Mouse (Mus musculus) retina, postnatal 1 day (tissue): Measurements from ENCODE around the gene Exoc3l2.

Source experiments
- DNase-seq: peaks from one replicate; pipeline ENCODE4 v3.0.0-alpha.2; 2012

The Exoc3l2 gene

GRCm38 (mm10) chr7:19462884-19463381 lies at the start of gene Exoc3l2:
Gene Exoc3l2, plus strand, starts transcription at chr7:19463331.
- DNase-seq = no peak

GRCm38 (mm10) chr7:19413525-19413924 lies 49.6 kb upstream of the Exoc3l2 start:
- no peak for DNase-seq

- no peak for DNase-seq
These were observed 46.5 kb upstream of the Exoc3l2 start for GRCm38 (mm10) chr7:19416590-19416989.

- DNase-seq = no peak
These were observed 43.0 kb upstream of the Exoc3l2 start for GRCm38 (mm10) chr7:19420121-19420520.

- DNase-seq = peak; percentile 95
These were observed 42.1 kb upstream of the Exoc3l2 start for GRCm38 (mm10) chr7:19420821-19421636.

- no peak for DNase-seq
These were observed 40.0 kb upstream of the Exoc3l2 start for GRCm38 (mm10) chr7:19423083-19423482.

GRCm38 (mm10) chr7:19424051-19424450 lies 39.1 kb upstream of the Exoc3l2 start:
- DNase-seq = no peak

GRCm38 (mm10) chr7:19426349-19426748 lies 36.8 kb upstream of the Exoc3l2 start:
- DNase-seq = peak; percentile 21

- DNase-seq = no peak
These were observed 36.2 kb upstream of the Exoc3l2 start for GRCm38 (mm10) chr7:19426888-19427287.

- no peak for DNase-seq
These were observed 35.0 kb upstream of the Exoc3l2 start for GRCm38 (mm10) chr7:19427999-19428650.

GRCm38 (mm10) chr7:19429726-19430125 lies 33.4 kb upstream of the Exoc3l2 start:
- peak; percentile 71 for DNase-seq

- no peak for DNase-seq
These were observed 32.7 kb upstream of the Exoc3l2 start for GRCm38 (mm10) chr7:19430402-19430801.

- DNase-seq = no peak
These were observed 30.7 kb upstream of the Exoc3l2 start for GRCm38 (mm10) chr7:19432475-19432874.

- DNase-seq = no peak
These were observed 26.9 kb upstream of the Exoc3l2 start for GRCm38 (mm10) chr7:19436276-19436675.

GRCm38 (mm10) chr7:19437048-19437447 lies 26.1 kb upstream of the Exoc3l2 start:
- DNase-seq = no peak

GRCm38 (mm10) chr7:19441448-19442091 lies 21.6 kb upstream of the Exoc3l2 start:
- no peak for DNase-seq

- peak; percentile 83 for DNase-seq
These were observed 19.8 kb upstream of the Exoc3l2 start for GRCm38 (mm10) chr7:19443344-19443743.

GRCm38 (mm10) chr7:19444801-19445200 lies 18.3 kb upstream of the Exoc3l2 start:
- DNase-seq = no peak

- DNase-seq = no peak
These were observed 15.4 kb upstream of the Exoc3l2 start for GRCm38 (mm10) chr7:19447689-19448088.

GRCm38 (mm10) chr7:19449165-19449564 lies 14.0 kb upstream of the Exoc3l2 start:
- DNase-seq = no peak

GRCm38 (mm10) chr7:19455186-19455585 lies 7.9 kb upstream of the Exoc3l2 start:
- DNase-seq = no peak

- no peak for DNase-seq
These were observed 7.2 kb upstream of the Exoc3l2 start for GRCm38 (mm10) chr7:19455819-19456495.

GRCm38 (mm10) chr7:19456628-19457027 lies 6.5 kb upstream of the Exoc3l2 start:
- no peak for DNase-seq
